Mouse (Mus musculus) MEL (cell line): Measurements from ENCODE around the gene Gpr37l1.

Source experiments
- CHD2 ChIP-seq: IDR thresholded peaks from 2 replicates; pipeline ENCODE4 v1.6.1; 2011; ENCODE audit warnings: low read length, improper control_type of control experiment
- CTCF ChIP-seq, 3 experiments: IDR thresholded peaks in 2 of 3; conservative IDR thresholded peaks in 1 of 3; 2 replicates each; pipeline ENCODE4 v1.5.1; 2011 to 2012; ENCODE audit warnings: low read length in 3 of 3, low read depth in 2 of 3, mild to moderate bottlenecking in 2 of 3, improper control_type of control experiment in 1 of 3, inconsistent platforms in 1 of 3, mixed read lengths in 1 of 3, moderate library complexity in 1 of 3; ENCODE audit not compliant: control insufficient read depth in 1 of 3, insufficient read depth in 1 of 3, poor library complexity in 1 of 3, severe bottlenecking in 1 of 3
- ELF1 ChIP-seq: IDR thresholded peaks from 2 replicates; pipeline ENCODE4 v1.6.1; 2014; ENCODE audit warnings: low read depth, mild to moderate bottlenecking, inconsistent platforms, low read length, improper control_type of control experiment, moderate library complexity
- EP300 ChIP-seq, 2 experiments: IDR thresholded peaks; 2 replicates each; pipeline ENCODE4 v1.6.1; 2011; ENCODE audit warnings: improper control_type of control experiment in 2 of 2, low read length in 2 of 2, low read depth in 1 of 2, mild to moderate bottlenecking in 1 of 2
- GATA1 ChIP-seq: IDR thresholded peaks from 2 replicates; pipeline ENCODE4 v1.6.1; 2011; ENCODE audit warnings: low read depth, low read length, improper control_type of control experiment
- MXI1 ChIP-seq: IDR thresholded peaks from 2 replicates; pipeline ENCODE4 v1.6.1; 2011; ENCODE audit warnings: mild to moderate bottlenecking, low read depth, low read length, improper control_type of control experiment
- TBP ChIP-seq: IDR thresholded peaks from 2 replicates; pipeline ENCODE4 v1.8.0; 2011; ENCODE audit warnings: low read depth, low read length, improper control_type of control experiment
- USF1 ChIP-seq: IDR thresholded peaks from 2 replicates; pipeline ENCODE4 v1.6.1; 2014; ENCODE audit warnings: low read depth, mild to moderate bottlenecking, inconsistent platforms, low read length, improper control_type of control experiment, moderate library complexity
- ZMIZ1 ChIP-seq: IDR thresholded peaks from 2 replicates; pipeline ENCODE4 v1.6.1; 2012; ENCODE audit warnings: low read depth, mild to moderate bottlenecking, inconsistent platforms, low read length, improper control_type of control experiment, moderate library complexity

GRCm38 (mm10) chr1:135180830-135181229 is 13.3 kb upstream of the Gpr37l1 start:
- TF ChIP-seq EP300 (IDR thresholded peaks at IDR 0.05; ENCODE audit: low read depth in 1 of 2, low read length in 2 of 2) (no peak), MXI1 (no peak), USF1 (no peak), ELF1 (no peak), CTCF (IDR thresholded peaks at IDR 0.05 in 2 of 3, conservative IDR thresholded peaks at IDR 0.05 in 1 of 3; ENCODE audit: control insufficient read depth in 1 of 3, insufficient read depth in 1 of 3, low read depth in 2 of 3, low read length in 3 of 3, poor library complexity in 1 of 3, severe bottlenecking in 1 of 3) (no peak), TBP (no peak), CHD2 (no peak), GATA1 (no peak), ZMIZ1 (no peak)
